ENCODE assay signal across 9 mouse cellular contexts in genomic region chr11:40601572-40601909, GRCm38 (mm10).
DNase-seq lines count a peak whose midpoint lies in the region; ATAC-seq lines count a peak whose summit lies in the region.
"Had no signal": no experiment of that assay in that cellular context is flagged by ENCODE, and none has a peak within 500 bp of the region (broad histone marks: within the 10 kb centered on the region; RNA-seq: fewer than 3 reads in every experiment).

No protein-coding gene starts in this region.

- ATAC-seq in kidney, embryonic 15.5 days (replicated peaks; ENCODE audit: low FRiP score): no peak
- peak; percentile 47 for ATAC-seq in CD4-positive, CD25-positive, alpha-beta regulatory T cell, adult 4 months
- ATAC-seq in forebrain, embryonic 16.5 days: peak; percentile 56
- ATAC-seq in heart, embryonic 11.5 days (replicated peaks; ENCODE audit: insufficient number of reproducible peaks, low FRiP score, low TSS enrichment): no peak

- H3K4me2 ChIP-seq in kidney, embryonic 15.5 days: no peak overlapping the region
- H3K4me2 ChIP-seq in forebrain, embryonic 16.5 days (ENCODE audit: low read length): no peak overlapping the region
- H3K4me2 ChIP-seq in heart, embryonic 11.5 days: no peak overlapping the region
- H3K4me2 ChIP-seq: liver, embryonic 13.5 days had no signal

- 0 out of 2 replicates have a peak, but pooled peaks cover 3% of the 10 kb centered on the region for H3K9me3 ChIP-seq in kidney, embryonic 15.5 days (replicated peaks)
- no peaks in the 10 kb centered on the region for H3K9me3 ChIP-seq in forebrain, embryonic 16.5 days (ENCODE audit: control insufficient read depth, low read length)
- H3K9me3 ChIP-seq in heart, embryonic 11.5 days (replicated peaks; ENCODE audit: control insufficient read depth, low read length): no peaks in the 10 kb centered on the region
- H3K9me3 ChIP-seq: liver, embryonic 13.5 days had no signal

- H3K27me3 ChIP-seq in kidney, embryonic 15.5 days: no peaks in the 10 kb centered on the region
- H3K27me3 ChIP-seq in forebrain, embryonic 16.5 days (replicated peaks; ENCODE audit: control insufficient read depth, insufficient read depth, low read length): no peaks in the 10 kb centered on the region
- H3K27me3 ChIP-seq in heart, embryonic 11.5 days (ENCODE audit: control insufficient read depth, insufficient read depth, low read length): no peaks in the 10 kb centered on the region
- H3K27me3 ChIP-seq: liver, embryonic 13.5 days had no signal

- H3K4me3 ChIP-seq in kidney, embryonic 15.5 days (replicated peaks): no peak overlapping the region
- H3K4me3 ChIP-seq in forebrain, embryonic 16.5 days (replicated peaks; ENCODE audit: low read length): no peak overlapping the region
- no peak overlapping the region for H3K4me3 ChIP-seq in heart, embryonic 11.5 days (ENCODE audit: low read depth, low read length)
- H3K4me3 ChIP-seq: liver, embryonic 13.5 days had no signal

- peaks cover 9% of the 10 kb centered on the region for H3K4me1 ChIP-seq in kidney, embryonic 15.5 days
- peaks cover 12% of the 10 kb centered on the region for H3K4me1 ChIP-seq in forebrain, embryonic 16.5 days (replicated peaks; ENCODE audit: control insufficient read depth, insufficient read depth, low read length)
- H3K4me1 ChIP-seq in heart, embryonic 11.5 days (ENCODE audit: control insufficient read depth, insufficient read depth, low read length): no peaks in the 10 kb centered on the region

- no peak overlapping the region for H3K9ac ChIP-seq in kidney, embryonic 15.5 days
- H3K9ac ChIP-seq in forebrain, embryonic 16.5 days (replicated peaks; ENCODE audit: low read depth, low read length): no peak overlapping the region
- no peak overlapping the region for H3K9ac ChIP-seq in heart, embryonic 11.5 days (ENCODE audit: low read depth, low read length)
- H3K9ac ChIP-seq: liver, embryonic 13.5 days had no signal

- DNase-seq in kidney, adult 9 months: peak; percentile 57
- peak; percentile 74 for DNase-seq in adipocyte (ENCODE audit: low spot score)
- DNase-seq in lung, postnatal 14 days: peak; percentile 25
- DNase-seq in urinary bladder, postnatal 14 days (ENCODE audit: low spot score): no peak
- DNase-seq: liver, embryonic 13.5 days had no signal

- no peak overlapping the region for H3K27ac ChIP-seq in kidney, embryonic 15.5 days
- H3K27ac ChIP-seq in forebrain, embryonic 16.5 days (ENCODE audit: low read length): no peak overlapping the region
- no peak overlapping the region for H3K27ac ChIP-seq in heart, embryonic 11.5 days (ENCODE audit: low read depth, low read length)
- H3K27ac ChIP-seq: liver, embryonic 13.5 days had no signal

- 0% methylated on average over 1 of the region's 1 CpGs for WGBS in kidney, embryonic 15.5 days
- 0% methylated on average over 1 of the region's 1 CpGs for WGBS in forebrain, embryonic 16.5 days
- 0% methylated on average over 1 of the region's 1 CpGs for WGBS in heart, embryonic 11.5 days (ENCODE audit: insufficient replicate concordance)

- no peaks in the 10 kb centered on the region for H3K36me3 ChIP-seq in kidney, embryonic 15.5 days
- no peaks in the 10 kb centered on the region for H3K36me3 ChIP-seq in forebrain, embryonic 16.5 days (ENCODE audit: control insufficient read depth, insufficient read depth)
- no peaks in the 10 kb centered on the region for H3K36me3 ChIP-seq in heart, embryonic 11.5 days (ENCODE audit: control insufficient read depth, insufficient read depth, low read length)
- H3K36me3 ChIP-seq: liver, embryonic 13.5 days had no signal

Comparison
In these comparisons a context has a peak if more than half of its experiments do, and no peak if none do; other contexts are left out.
1. ATAC-seq: peak in CD4-positive, CD25-positive, alpha-beta regulatory T cell, adult 4 months (single experiment) and forebrain, embryonic 16.5 days (single experiment); none in kidney, embryonic 15.5 days (single experiment) and heart, embryonic 11.5 days (single experiment).